Mouse (Mus musculus) liver, embryonic 13.5 days (tissue): Measurements from ENCODE around the gene Kif18a. TPM values are rescaled to one million over a fixed set of nuclear protein-coding genes. Genes with fewer than 3 reads are reported as not detected.

Experiments used
- ATAC-seq: fragments of 200-750 bp; cut with Nextera tagmentation; 2 replicates; pipeline ENCODE4 v1.8.0; 2017; ENCODE audit warnings: low read depth, mild to moderate bottlenecking, moderate number of reproducible peaks, moderate library complexity
- DNase-seq: peaks from one replicate; pipeline ENCODE4 v3.0.0; 2022
- H3K27ac ChIP-seq: fragments of 300-500 bp; sonication (generic); 2 replicates; pipeline ENCODE4 v1.5.1; 2015; ENCODE audit warnings: moderate library complexity, mild to moderate bottlenecking, inconsistent platforms
- H3K27me3 ChIP-seq: fragments of 300-500 bp; sonication (generic); 2 replicates; pipeline ENCODE4 v1.6.1; 2015; ENCODE audit warnings: mild to moderate bottlenecking, inconsistent platforms
- H3K36me3 ChIP-seq: fragments of 300-500 bp; sonication (generic); 2 replicates; pipeline ENCODE4 v1.6.1; 2015; ENCODE audit warnings: mild to moderate bottlenecking, inconsistent platforms
- H3K4me1 ChIP-seq: fragments of 300-500 bp; sonication (generic); replicated peaks from 2 replicates; pipeline ENCODE4 v1.6.1; 2015; ENCODE audit warnings: inconsistent platforms
- H3K4me2 ChIP-seq: fragments of 300-500 bp; sonication (generic); 2 replicates; pipeline ENCODE4 v1.6.1; 2015; ENCODE audit warnings: inconsistent platforms, mild to moderate bottlenecking, moderate library complexity
- H3K4me3 ChIP-seq: fragments of 300-500 bp; sonication (generic); replicated peaks from 2 replicates; pipeline ENCODE4 v1.5.1; 2015; ENCODE audit warnings: mild to moderate bottlenecking, inconsistent platforms
- H3K9ac ChIP-seq: fragments of 300-500 bp; sonication (generic); 2 replicates; pipeline ENCODE4 v1.6.1; 2015; ENCODE audit warnings: mild to moderate bottlenecking, inconsistent platforms
- H3K9me3 ChIP-seq: fragments of 300-500 bp; sonication (generic); replicated peaks from 2 replicates; pipeline ENCODE4 v1.6.1; 2016; ENCODE audit warnings: inconsistent platforms
- WGBS: fragments of 180-500 bp; shearing (Covaris S2); methylation state at CpG from one replicate; pipeline ENCODE4 v1.1.7; 2015; ENCODE audit not compliant: insufficient replicate concordance; 5-methylcytosine and 5-hydroxymethylcytosine counted together
- polyA plus RNA-seq: library from polyadenylated mRNA; unstranded; fragments of >200 nt; fragmentation: Nextera tagmentation; extraction: Ambion mirVana; gene quantifications from 2 replicates; pipeline ENCODE4 v1.2.1, GENCODE M21; 2015

Gene Kif18a
- 26.2 and 34.8 TPM in 2 replicates for polyA plus RNA-seq

- H3K4me2 ChIP-seq, result peak within 1 kb of the TSS; percentile 78
- peak; percentile 94 for ATAC-seq
- no peaks in the 10 kb centered on the region for H3K36me3 ChIP-seq
- peak; percentile 93 for DNase-seq
- no peaks in the 10 kb centered on the region for H3K27me3 ChIP-seq
- peak within 1 kb of the TSS; percentile 89 for H3K9ac ChIP-seq
- H3K9me3 ChIP-seq, result no peaks in the 10 kb centered on the region
- peak within 1 kb of the TSS; percentile 91 for H3K4me3 ChIP-seq
- peak within 1 kb of the TSS; percentile 89 for H3K27ac ChIP-seq
- WGBS, result under 1% methylated on average over 51 of the region's 51 CpGs
- H3K4me1 ChIP-seq, result peaks cover 35% of the 10 kb centered on the region
Measured at GRCm38 (mm10) chr2:109280600-109281340, at the start of gene Kif18a, which contains the start of gene Mettl15. Gene Kif18a, plus strand, starts transcription at chr2:109280738. Gene Mettl15, minus strand, starts transcription at chr2:109280748.

- no peak for ATAC-seq
- Histone ChIP-seq H3K9ac (no peak overlapping the region), H3K36me3 (no peaks in the 10 kb centered on the region), H3K4me1 (no peaks in the 10 kb centered on the region), H3K27ac (no peak overlapping the region), H3K4me2 (no peak overlapping the region), H3K4me3 (no peak overlapping the region), H3K27me3 (no peaks in the 10 kb centered on the region), H3K9me3 (no peaks in the 10 kb centered on the region)
- WGBS, result 70% methylated on average over 4 of the region's 4 CpGs
- DNase-seq, result no peak
Measured at GRCm38 (mm10) chr2:109233876-109234275, 46.7 kb upstream of the Kif18a start.

- Histone ChIP-seq H3K27ac (no peak overlapping the region), H3K36me3 (no peaks in the 10 kb centered on the region), H3K9ac (no peak overlapping the region), H3K27me3 (no peaks in the 10 kb centered on the region), H3K9me3 (no peaks in the 10 kb centered on the region), H3K4me1 (no peaks in the 10 kb centered on the region), H3K4me3 (no peak overlapping the region), H3K4me2 (no peak overlapping the region)
- ATAC-seq, result no peak
- DNase-seq, result no peak
- WGBS, result 71% methylated on average over 1 of the region's 1 CpGs
Measured at GRCm38 (mm10) chr2:109235741-109236140, 44.8 kb upstream of the Kif18a start.

- 61% methylated on average over 3 of the region's 3 CpGs for WGBS
- DNase-seq (no peak), ATAC-seq (no peak)
Measured at GRCm38 (mm10) chr2:109241947-109242346, 38.6 kb upstream of the Kif18a start.

GRCm38 (mm10) chr2:109262779-109263178 lies 17.8 kb upstream of the Kif18a start:
- ATAC-seq, result no peak

More at GRCm38 (mm10) chr2:109241947-109242346, 38.6 kb upstream of the Kif18a start:
- Histone ChIP-seq H3K27ac (no peak overlapping the region), H3K9me3 (no peaks in the 10 kb centered on the region), H3K27me3 (no peaks in the 10 kb centered on the region), H3K4me3 (no peak overlapping the region), H3K36me3 (no peaks in the 10 kb centered on the region), H3K9ac (no peak overlapping the region), H3K4me2 (no peak overlapping the region), H3K4me1 (no peaks in the 10 kb centered on the region)

GRCm38 (mm10) chr2:109273098-109273497 lies 7.4 kb upstream of the Kif18a start:
- H3K4me1 ChIP-seq, result no peaks in the 10 kb centered on the region; the same call in none of the 2 replicates
- H3K36me3 ChIP-seq, result no peaks in the 10 kb centered on the region
- no peak overlapping the region for H3K27ac ChIP-seq
- no peak overlapping the region for H3K4me3 ChIP-seq
- no peak overlapping the region for H3K9ac ChIP-seq
- no peak for ATAC-seq
- 68% methylated on average over 1 of the region's 1 CpGs for WGBS
- H3K9me3 ChIP-seq, result no peaks in the 10 kb centered on the region
- H3K4me2 ChIP-seq, result no peak overlapping the region
- no peak for DNase-seq
- no peaks in the 10 kb centered on the region for H3K27me3 ChIP-seq

More at GRCm38 (mm10) chr2:109262779-109263178, 17.8 kb upstream of the Kif18a start:
- Histone ChIP-seq H3K27me3 (no peaks in the 10 kb centered on the region), H3K36me3 (no peaks in the 10 kb centered on the region), H3K9me3 (no peaks in the 10 kb centered on the region), H3K9ac (no peak overlapping the region), H3K27ac (no peak overlapping the region), H3K4me2 (no peak overlapping the region), H3K4me1 (no peaks in the 10 kb centered on the region), H3K4me3 (no peak overlapping the region)
- 73% methylated on average over 1 of the region's 1 CpGs for WGBS
- DNase-seq, result no peak

- ATAC-seq (no peak), DNase-seq (no peak)
- peak overlapping the region; percentile 70 for H3K4me2 ChIP-seq
- H3K4me3 ChIP-seq, result peak overlapping the region; percentile 71
- peaks cover 14% of the 10 kb centered on the region for H3K4me1 ChIP-seq
- H3K27ac ChIP-seq, result peak overlapping the region; percentile 69
- WGBS, result 4% methylated on average over 7 of the region's 7 CpGs
- no peaks in the 10 kb centered on the region for H3K27me3 ChIP-seq
- H3K9me3 ChIP-seq, result no peaks in the 10 kb centered on the region
- H3K9ac ChIP-seq, result peak overlapping the region; percentile 79
- H3K36me3 ChIP-seq, result no peaks in the 10 kb centered on the region
Measured at GRCm38 (mm10) chr2:109277593-109277992, 2.9 kb upstream of the Kif18a start.

- no peaks in the 10 kb centered on the region for H3K36me3 ChIP-seq
- no peaks in the 10 kb centered on the region for H3K9me3 ChIP-seq
- H3K4me3 ChIP-seq, result peak overlapping the region; percentile 71
- H3K27ac ChIP-seq, result peak overlapping the region; percentile 69
- no peaks in the 10 kb centered on the region for H3K27me3 ChIP-seq
- peaks cover 14% of the 10 kb centered on the region for H3K4me1 ChIP-seq
- ATAC-seq, result peak; percentile 22; the same call in 1 of the 2 replicates
- peak overlapping the region; percentile 79 for H3K9ac ChIP-seq
- peak; percentile 52 for DNase-seq
- peak overlapping the region; percentile 70 for H3K4me2 ChIP-seq
- WGBS, result 0% methylated on average over 16 of the region's 16 CpGs
Measured at GRCm38 (mm10) chr2:109278036-109278435, 2.5 kb upstream of the Kif18a start.

- DNase-seq, result no peak
- Histone ChIP-seq H3K27me3 (no peaks in the 10 kb centered on the region), H3K9ac (peak overlapping the region; percentile 62), H3K4me2 (peak overlapping the region; percentile 73), H3K27ac (peak overlapping the region; percentile 55; the same call in 1 of the 2 replicates), H3K36me3 (no peaks in the 10 kb centered on the region), H3K9me3 (no peaks in the 10 kb centered on the region), H3K4me3 (peak overlapping the region; percentile 91), H3K4me1 (peaks cover 30% of the 10 kb centered on the region)
- ATAC-seq, result no peak
- 2% methylated on average over 4 of the region's 4 CpGs for WGBS
Measured at GRCm38 (mm10) chr2:109280272-109280599, 302 bp upstream of the Kif18a start.

- no peak for ATAC-seq
Measured at GRCm38 (mm10) chr2:109281341-109281690, 778 bp downstream of the Kif18a start.

GRCm38 (mm10) chr2:109284121-109284520 lies 3.6 kb downstream of the Kif18a start:
- Histone ChIP-seq H3K27me3 (no peaks in the 10 kb centered on the region), H3K27ac (peak overlapping the region; percentile 86), H3K9me3 (no peaks in the 10 kb centered on the region), H3K9ac (peak overlapping the region; percentile 57), H3K4me1 (peaks cover 46% of the 10 kb centered on the region), H3K4me3 (peak overlapping the region; percentile 44), H3K4me2 (peak overlapping the region; percentile 72), H3K36me3 (peaks cover 6% of the 10 kb centered on the region)
- WGBS, result 34% methylated on average over 3 of the region's 3 CpGs
- DNase-seq (peak; percentile 60), ATAC-seq (peak; percentile 57)

More at GRCm38 (mm10) chr2:109281341-109281690, 778 bp downstream of the Kif18a start:
- Histone ChIP-seq H3K27me3 (no peaks in the 10 kb centered on the region), H3K4me2 (peak overlapping the region; percentile 78), H3K4me3 (peak overlapping the region; percentile 91), H3K27ac (peak overlapping the region; percentile 89), H3K9ac (peak overlapping the region; percentile 89), H3K36me3 (no peaks in the 10 kb centered on the region), H3K9me3 (no peaks in the 10 kb centered on the region), H3K4me1 (peaks cover 41% of the 10 kb centered on the region)
- DNase-seq, result no peak
- 0% methylated on average over 1 of the region's 1 CpGs for WGBS

- H3K4me1 ChIP-seq, result peaks cover 26% of the 10 kb centered on the region
- H3K27ac ChIP-seq, result no peak overlapping the region
- no peak for ATAC-seq
- H3K36me3 ChIP-seq, result peaks cover 52% of the 10 kb centered on the region
- H3K9me3 ChIP-seq, result no peaks in the 10 kb centered on the region
- no peak overlapping the region for H3K9ac ChIP-seq
- H3K4me2 ChIP-seq, result no peak overlapping the region
- 84% methylated on average over 6 of the region's 6 CpGs for WGBS
- H3K4me3 ChIP-seq, result no peak overlapping the region
- DNase-seq, result no peak
- no peaks in the 10 kb centered on the region for H3K27me3 ChIP-seq
Measured at GRCm38 (mm10) chr2:109289327-109289726, 8.8 kb downstream of the Kif18a start.
